Mouse (Mus musculus) stomach, postnatal 0 days (tissue): ENCODE results near the gene Kctd2.

ENCODE experiments used
- CTCF ChIP-seq: IDR thresholded peaks from 2 replicates; pipeline ENCODE4 v1.5.1; 2016; ENCODE audit warnings: antibody characterized with exemption, low read depth, mild to moderate bottlenecking, moderate library complexity
- EP300 ChIP-seq: optimal IDR thresholded peaks from 2 replicates; pipeline ENCODE3; 2016; ENCODE audit warnings: antibody characterized with exemption

DNA sequence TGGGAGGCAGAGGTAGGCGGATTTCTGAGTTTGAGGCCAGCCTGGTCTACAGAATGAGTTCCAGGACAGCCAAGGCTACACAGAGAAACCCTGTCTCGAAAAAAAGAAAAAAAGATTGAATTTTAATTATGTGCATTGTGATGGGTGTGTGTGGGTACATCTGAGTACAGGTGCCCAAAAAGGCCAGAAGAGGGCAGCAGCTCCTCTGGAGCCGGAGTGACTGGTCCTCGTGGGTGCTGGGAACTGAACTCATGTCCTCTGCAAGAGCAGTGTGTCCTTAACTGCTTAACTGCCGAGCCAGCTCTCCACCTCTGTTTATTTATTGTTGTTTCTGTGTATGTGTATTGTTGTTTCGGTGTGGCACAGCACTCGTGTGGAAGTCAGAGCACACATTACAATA is 42.1 kb upstream of the Kctd2 start:
- TF ChIP-seq CTCF (peak; percentile 26; the same call in 1 of the 2 replicates), EP300 (no peak)
